Mouse (Mus musculus) lung, postnatal 0 days (tissue): ENCODE data around the gene Hcls1. TPM values are rescaled to one million over a fixed set of nuclear protein-coding genes. Genes with fewer than 3 reads are reported as not detected.

Experiments used
- ATAC-seq: fragments of 200-750 bp; cut with Nextera tagmentation; 2 replicates; pipeline ENCODE4 v1.8.0; 2017; ENCODE audit warnings: moderate library complexity
- DNase-seq: peaks from one replicate; pipeline ENCODE4 v3.0.0-alpha.2; 2016; ENCODE audit warnings: low spot score
- H3K27ac ChIP-seq: fragments of 300-500 bp; sonication (generic); 2 replicates; pipeline ENCODE4 v1.5.1; 2014; ENCODE audit warnings: antibody characterized with exemption, mild to moderate bottlenecking, low read length, mixed read lengths
- H3K27me3 ChIP-seq: fragments of 300-500 bp; sonication (generic); replicated peaks from 2 replicates; pipeline ENCODE4 v1.6.1; 2014; ENCODE audit warnings: low read length, mixed read lengths; ENCODE audit not compliant: insufficient read depth
- H3K36me3 ChIP-seq: fragments of 300-500 bp; sonication (generic); 2 replicates; pipeline ENCODE4 v1.6.1; 2014; ENCODE audit warnings: low read length, mixed read lengths; ENCODE audit not compliant: insufficient read depth
- H3K4me1 ChIP-seq: fragments of 300-500 bp; sonication (generic); 2 replicates; pipeline ENCODE4 v1.6.1; 2014; ENCODE audit warnings: antibody characterized with exemption, low read depth, low read length, mixed read lengths; ENCODE audit not compliant: insufficient read depth
- H3K4me2 ChIP-seq: fragments of 300-500 bp; sonication (generic); replicated peaks from 2 replicates; pipeline ENCODE4 v1.6.1; 2014; ENCODE audit warnings: low read depth, mild to moderate bottlenecking, low read length, moderate library complexity, mixed read lengths
- H3K4me3 ChIP-seq: fragments of 300-500 bp; sonication (generic); 2 replicates; pipeline ENCODE4 v1.5.1; 2014; ENCODE audit warnings: low read depth, low read length
- H3K9ac ChIP-seq: fragments of 300-500 bp; sonication (generic); replicated peaks from 2 replicates; pipeline ENCODE4 v1.6.1; 2014; ENCODE audit warnings: low read depth, mild to moderate bottlenecking
- H3K9me3 ChIP-seq: fragments of 300-500 bp; sonication (generic); 2 replicates; pipeline ENCODE4 v1.6.1; 2016; ENCODE audit warnings: low read length, mixed read lengths
- CTCF ChIP-seq: IDR thresholded peaks from 2 replicates; pipeline ENCODE4 v1.5.1; 2016; ENCODE audit warnings: antibody characterized with exemption, mild to moderate bottlenecking
- EP300 ChIP-seq: IDR thresholded peaks from 2 replicates; pipeline ENCODE4 v1.6.1; 2016; ENCODE audit warnings: antibody characterized with exemption, mild to moderate bottlenecking, control low read depth
- WGBS: fragments of 180-500 bp; shearing (Covaris S2); extraction: QIAGEN DNeasy Blood & Tissue Kit; methylation state at CpG from one replicate; pipeline ENCODE4 v1.1.7; 2014; 5-methylcytosine and 5-hydroxymethylcytosine counted together
- polyA plus RNA-seq: library from polyadenylated mRNA; unstranded; fragments of >200 nt; fragmentation: Nextera tagmentation; extraction: Ambion mirVana; gene quantifications from 2 replicates; pipeline ENCODE4 v1.2.1, GENCODE M21; 2015

Gene Hcls1
- polyA plus RNA-seq, 1 experiment from 2014 or later = 12.6 TPM

GRCm38 (mm10) chr16:36944895-36945424 lies 10.2 kb downstream of the Hcls1 start:
- no peaks in the 10 kb centered on the region for H3K4me1 ChIP-seq
- no peak overlapping the region for H3K9ac ChIP-seq
- DNase-seq (no peak), ATAC-seq (no peak)
- H3K4me3 ChIP-seq = no peak overlapping the region
- TF ChIP-seq CTCF = no peak
- TF ChIP-seq EP300 = no peak
- H3K4me2 ChIP-seq = no peak overlapping the region
- no peaks in the 10 kb centered on the region for H3K9me3 ChIP-seq
- no peaks in the 10 kb centered on the region for H3K36me3 ChIP-seq
- no peaks in the 10 kb centered on the region for H3K27me3 ChIP-seq
- WGBS = 69% methylated on average over 12 of the region's 12 CpGs
- no peak overlapping the region for H3K27ac ChIP-seq

DNA sequence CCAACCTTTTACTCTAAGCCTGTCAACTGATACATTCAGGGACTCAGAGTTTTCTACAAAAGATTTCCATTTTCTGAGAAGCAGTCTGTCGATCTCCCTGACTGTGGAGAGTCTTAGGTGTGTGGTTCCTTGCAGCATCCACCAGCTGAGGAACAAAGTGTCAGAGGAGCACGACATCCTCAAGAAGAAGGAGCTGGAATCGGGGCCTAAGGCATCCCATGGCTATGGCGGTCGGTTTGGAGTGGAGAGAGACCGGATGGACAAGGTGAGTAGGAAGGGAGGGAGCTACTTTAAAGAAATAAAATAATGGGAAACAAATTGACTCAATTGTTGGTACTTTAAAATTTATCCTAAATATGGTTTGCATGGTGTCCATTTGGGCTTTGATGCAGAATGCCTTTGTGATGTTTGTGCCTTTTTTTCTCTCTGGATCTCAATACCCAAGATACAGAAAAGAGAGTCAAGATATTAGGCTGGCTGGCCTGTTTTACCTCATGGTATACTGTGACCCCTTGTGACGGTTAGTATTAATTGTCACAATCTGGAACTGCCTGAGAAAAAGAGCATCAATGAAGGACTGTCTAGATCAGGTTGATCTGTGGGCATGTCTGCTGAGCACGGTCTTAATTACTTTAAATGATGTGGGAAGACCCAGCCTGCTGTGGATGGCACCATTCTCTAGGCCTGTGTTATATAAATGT lies 11.8 kb downstream of the Hcls1 start:
- WGBS = 74% methylated on average over 8 of the region's 8 CpGs
- no peak for TF ChIP-seq CTCF
- DNase-seq (no peak), ATAC-seq (no peak)
- H3K36me3 ChIP-seq = no peaks in the 10 kb centered on the region
- no peak overlapping the region for H3K4me2 ChIP-seq
- no peaks in the 10 kb centered on the region for H3K4me1 ChIP-seq
- H3K27me3 ChIP-seq = no peaks in the 10 kb centered on the region
- no peak overlapping the region for H3K4me3 ChIP-seq
- no peak overlapping the region for H3K9ac ChIP-seq
- H3K27ac ChIP-seq = no peak overlapping the region
- no peaks in the 10 kb centered on the region for H3K9me3 ChIP-seq

DNA sequence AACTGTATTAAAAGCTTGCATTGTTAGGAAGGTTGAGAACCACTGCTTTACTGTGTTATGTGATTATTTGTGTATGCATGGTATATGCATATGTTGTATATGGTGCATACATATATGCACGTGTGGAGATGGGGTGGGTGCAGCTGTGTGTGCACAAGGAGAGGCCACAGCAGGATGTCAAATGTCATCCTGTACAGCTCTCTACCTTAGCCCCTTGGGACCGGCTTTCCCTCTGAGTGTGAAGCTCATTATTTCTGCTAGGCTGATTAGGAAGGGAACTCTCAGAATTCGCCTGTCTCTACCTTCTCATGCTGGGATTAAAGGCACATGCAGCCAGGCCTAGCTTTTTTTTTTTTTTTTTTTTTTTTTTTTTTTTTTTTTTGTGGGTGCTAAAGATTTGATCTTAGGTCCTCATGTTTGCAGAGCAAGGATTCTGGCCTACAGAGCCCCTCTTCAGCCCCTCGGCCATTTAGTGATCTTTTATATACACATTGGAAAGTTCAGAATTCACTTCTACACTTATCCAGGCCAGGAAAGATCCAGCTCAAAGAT lies 12.9 kb downstream of the Hcls1 start:
- no peak overlapping the region for H3K4me3 ChIP-seq
- no peak overlapping the region for H3K9ac ChIP-seq
- 60% methylated on average over 4 of the region's 4 CpGs for whole genome bisulfite sequencing
- H3K9me3 ChIP-seq = no peaks in the 10 kb centered on the region
- H3K27me3 ChIP-seq = no peaks in the 10 kb centered on the region
- no peak for TF ChIP-seq CTCF
- ATAC-seq (no peak), DNase-seq (no peak)
- no peaks in the 10 kb centered on the region for H3K36me3 ChIP-seq
- no peaks in the 10 kb centered on the region for H3K4me1 ChIP-seq
- no peak overlapping the region for H3K27ac ChIP-seq
- H3K4me2 ChIP-seq = no peak overlapping the region

DNA sequence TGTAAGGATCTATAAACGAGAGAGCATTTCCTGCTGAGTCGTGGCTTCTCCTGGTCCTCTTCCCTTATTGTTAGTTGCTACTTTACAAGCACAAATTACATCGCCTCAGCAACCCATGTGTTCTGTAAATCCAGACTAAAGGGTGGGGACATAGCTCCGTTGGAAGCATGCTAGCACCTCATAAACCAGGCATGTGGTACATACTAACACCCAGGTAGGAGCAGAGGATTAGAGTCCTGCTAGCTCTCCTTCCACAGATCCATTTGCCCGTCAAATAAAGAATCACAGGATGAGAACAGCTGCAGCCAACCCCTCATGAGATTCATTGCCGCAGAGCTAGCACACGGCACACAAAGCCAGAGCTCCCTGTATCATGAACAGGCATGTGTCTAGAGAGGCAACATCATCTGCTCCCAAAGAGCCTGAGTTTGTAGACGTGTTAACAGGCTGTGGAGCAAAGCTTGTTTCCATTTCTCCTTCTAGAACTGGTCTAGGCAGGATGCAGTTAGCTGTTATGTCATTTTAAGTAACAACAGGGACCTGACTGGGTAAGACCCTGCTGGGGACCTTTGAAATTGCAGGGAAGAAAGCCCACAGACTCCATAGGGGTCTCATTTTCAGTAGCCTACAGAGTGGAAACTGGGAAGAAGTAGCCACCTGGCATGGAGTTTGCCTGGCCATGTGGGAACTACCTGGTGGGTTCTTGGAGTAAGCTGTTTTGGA lies 15.0 kb downstream of the Hcls1 start:
- TF ChIP-seq EP300 = no peak
- no peak for TF ChIP-seq CTCF
- 51% methylated on average over 8 of the region's 8 CpGs for WGBS

DNA sequence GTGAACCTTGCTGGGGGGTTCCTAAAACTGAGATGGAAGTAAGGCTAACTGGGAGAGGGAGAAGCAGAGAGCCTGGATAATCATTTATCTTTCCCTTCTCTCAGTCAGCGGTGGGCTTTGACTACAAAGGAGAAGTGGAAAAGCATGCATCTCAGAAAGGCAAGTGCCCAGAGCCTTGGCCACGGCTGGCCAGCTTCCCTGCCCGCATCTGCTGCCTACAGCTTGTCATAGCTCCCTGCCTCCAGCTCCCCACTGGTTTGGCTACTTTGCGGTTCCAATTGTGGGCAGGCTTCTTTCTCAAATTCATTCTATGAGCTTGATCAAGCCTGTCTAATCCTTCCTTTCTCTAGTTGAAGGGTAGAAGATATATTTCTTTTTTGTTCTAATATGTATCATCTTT lies 16.2 kb downstream of the Hcls1 start:
- H3K4me3 ChIP-seq = no peak overlapping the region
- H3K4me1 ChIP-seq = no peaks in the 10 kb centered on the region
- TF ChIP-seq EP300 = no peak
- no peak for TF ChIP-seq CTCF
- no peaks in the 10 kb centered on the region for H3K36me3 ChIP-seq
- no peak overlapping the region for H3K27ac ChIP-seq
- ATAC-seq (no peak), DNase-seq (no peak)
- H3K9me3 ChIP-seq = no peaks in the 10 kb centered on the region
- H3K27me3 ChIP-seq = no peaks in the 10 kb centered on the region
- no peak overlapping the region for H3K4me2 ChIP-seq
- 55% methylated on average over 4 of the region's 4 CpGs for WGBS
- H3K9ac ChIP-seq = no peak overlapping the region

More for the DNA sequence above, 15.0 kb downstream of the Hcls1 start:
- Histone ChIP-seq H3K9ac (no peak overlapping the region), H3K27ac (no peak overlapping the region), H3K4me3 (no peak overlapping the region), H3K4me1 (no peaks in the 10 kb centered on the region), H3K27me3 (no peaks in the 10 kb centered on the region), H3K36me3 (no peaks in the 10 kb centered on the region), H3K9me3 (no peaks in the 10 kb centered on the region), H3K4me2 (no peak overlapping the region)
- DNase-seq (no peak), ATAC-seq (no peak)

- DNase-seq (no peak), ATAC-seq (no peak)
- Histone ChIP-seq H3K9ac (no peak overlapping the region), H3K36me3 (no peaks in the 10 kb centered on the region), H3K4me1 (no peaks in the 10 kb centered on the region), H3K27me3 (no peaks in the 10 kb centered on the region), H3K4me3 (no peak overlapping the region), H3K4me2 (no peak overlapping the region), H3K27ac (no peak overlapping the region), H3K9me3 (no peaks in the 10 kb centered on the region)
- TF ChIP-seq CTCF (no peak), EP300 (no peak)
- WGBS = 79% methylated on average over 11 of the region's 11 CpGs
These were observed 20.3 kb downstream of the Hcls1 start for GRCm38 (mm10) chr16:36955106-36955505.
